Comparison of ENCODE assay signal across 8 mouse cellular contexts in genomic region chr15:85810806-85811521, GRCm38 (mm10). TPM values are rescaled to one million over a fixed set of nuclear protein-coding genes. Genes with fewer than 3 reads are reported as not detected.
DNase-seq lines count a peak whose midpoint lies in the region; ATAC-seq and TF ChIP-seq lines count a peak whose summit lies in the region.

No protein-coding gene starts in this region.

- peak overlapping the region; percentile 82 for H3K4me2 ChIP-seq in heart, embryonic 14.5 days (ENCODE audit: low read length)
- H3K4me2 ChIP-seq in midbrain, postnatal 0 days (ENCODE audit: low read depth, low read length, poor library complexity, severe bottlenecking) = peak overlapping the region; percentile 58

- peaks cover 5% of the 10 kb centered on the region; the same call in 1 of the 2 replicates for H3K4me1 ChIP-seq in bone marrow macrophage, adult 2 months (ENCODE audit: control insufficient read depth, insufficient read depth, low read length)
- H3K4me1 ChIP-seq in heart, embryonic 14.5 days (ENCODE audit: control insufficient read depth in 2 of 2, insufficient read depth in 2 of 2, low read length in 2 of 2) = peaks cover 4 to 11% of the 10 kb centered on the region in 2 experiments
- peaks cover 8% of the 10 kb centered on the region for H3K4me1 ChIP-seq in liver, adult 2 months (ENCODE audit: control insufficient read depth, insufficient read depth, low read length)
- H3K4me1 ChIP-seq in midbrain, postnatal 0 days (ENCODE audit: insufficient read depth, low read length) = peaks cover 6% of the 10 kb centered on the region; the same call in 1 of the 2 replicates

- peak overlapping the region; percentile 23 for H3K27ac ChIP-seq in bone marrow macrophage, adult 2 months (ENCODE audit: insufficient read depth, low read depth, low read length)
- peak overlapping the region; percentile 94 to 98 for H3K27ac ChIP-seq in heart, embryonic 14.5 days (replicated peaks in 1 of 2; ENCODE audit: control insufficient read depth in 1 of 2, insufficient read depth in 1 of 2, low read depth in 2 of 2, low read length in 2 of 2)
- H3K27ac ChIP-seq in liver, adult 2 months (replicated peaks; ENCODE audit: insufficient read depth, low read depth, low read length) = peak overlapping the region; percentile 75
- H3K27ac ChIP-seq in midbrain, postnatal 0 days (ENCODE audit: low read depth, low read length) = peak overlapping the region; percentile 95

- H3K4me3 ChIP-seq in bone marrow macrophage, adult 2 months (ENCODE audit: insufficient read depth, low read length) = peak overlapping the region; percentile 70
- H3K4me3 ChIP-seq in heart, embryonic 14.5 days (ENCODE audit: control insufficient read depth in 1 of 2, insufficient read depth in 1 of 2, low read depth in 1 of 2, low read length in 2 of 2) = peak overlapping the region; percentile 76 to 78
- peak overlapping the region; percentile 82 for H3K4me3 ChIP-seq in liver, adult 2 months (ENCODE audit: insufficient read depth, low read depth, low read length)
- peak overlapping the region; percentile 71 for H3K4me3 ChIP-seq in midbrain, postnatal 0 days (ENCODE audit: low read depth, low read length)

- TF ChIP-seq POLR2A in bone marrow macrophage, adult 2 months (IDR thresholded peaks at IDR 0.05; ENCODE audit: borderline replicate concordance, low read depth, low read length) = no peak
- no peak for TF ChIP-seq POLR2A in liver, adult 2 months (IDR thresholded peaks at IDR 0.05; ENCODE audit: extremely low read depth, insufficient read depth, low read length)

- no peak for TF ChIP-seq CTCF in bone marrow macrophage, adult 2 months (IDR thresholded peaks at IDR 0.05; ENCODE audit: low read depth, low read length)
- peak; percentile 19 for TF ChIP-seq CTCF in liver, adult 2 months (IDR thresholded peaks at IDR 0.05; ENCODE audit: low read depth, low read length)
- TF ChIP-seq CTCF in midbrain, postnatal 0 days (IDR thresholded peaks at IDR 0.05) = peak; percentile 40; the same call in 1 of the 2 replicates

- DNase-seq in kidney, postnatal 14 days = peak; percentile 46
- DNase-seq in liver, adult 2 months (ENCODE audit: extremely low read depth, low read depth, low spot score) = peak; percentile 78
- peak; percentile 62 for DNase-seq in midbrain, postnatal 0 days (ENCODE audit: low spot score)
- peak; percentile 24 for DNase-seq in urinary bladder, postnatal 25 days (ENCODE audit: low spot score)

- H3K36me3 ChIP-seq in heart, embryonic 14.5 days (ENCODE audit: control insufficient read depth, insufficient read depth, low read length) = peaks cover 8% of the 10 kb centered on the region; the same call in 1 of the 2 replicates
- 0 out of 2 replicates have a peak, but pooled peaks cover under 1% of the 10 kb centered on the region for H3K36me3 ChIP-seq in liver, adult 2 months (ENCODE audit: control insufficient read depth, insufficient read depth, low read length)
- no peaks in the 10 kb centered on the region for H3K36me3 ChIP-seq in midbrain, postnatal 0 days (ENCODE audit: insufficient read depth, low read length)

- H3K79me2 ChIP-seq in liver, adult 2 months (ENCODE audit: control insufficient read depth, insufficient read depth, low read length) = no peaks in the 10 kb centered on the region

- ATAC-seq in CD4-positive, CD25-positive, alpha-beta regulatory T cell, adult 4 months = peak; percentile 61
- peak; percentile 82 for ATAC-seq in erythroid progenitor cell, adult 5-6 weeks (replicated peaks; ENCODE audit: low FRiP score, poor library complexity, severe bottlenecking)
- ATAC-seq in heart, embryonic 14.5 days (ENCODE audit: insufficient number of reproducible peaks, insufficient read depth, low FRiP score, low read depth) = peak; percentile 84
- peak; percentile 81 for ATAC-seq in midbrain, postnatal 0 days (ENCODE audit: low FRiP score)

- no peaks in the 10 kb centered on the region for H3K27me3 ChIP-seq in heart, embryonic 14.5 days (ENCODE audit: control insufficient read depth, insufficient read depth, low read length)
- H3K27me3 ChIP-seq in liver, adult 2 months (ENCODE audit: control insufficient read depth, insufficient read depth, low read length) = no peaks in the 10 kb centered on the region
- no peaks in the 10 kb centered on the region for H3K27me3 ChIP-seq in midbrain, postnatal 0 days (ENCODE audit: insufficient read depth, low read length)

- H3K9me3 ChIP-seq in heart, embryonic 14.5 days (ENCODE audit: control insufficient read depth, low read length) = no peaks in the 10 kb centered on the region
- no peaks in the 10 kb centered on the region for H3K9me3 ChIP-seq in midbrain, postnatal 0 days (ENCODE audit: low read length)

- 2% methylated on average over 35 of the region's 36 CpGs for WGBS in heart, embryonic 14.5 days
- WGBS in liver, adult 2 months = under 1% methylated on average over 36 of the region's 36 CpGs
- 4% methylated on average over 36 of the region's 36 CpGs for WGBS in midbrain, postnatal 0 days

- H3K9ac ChIP-seq in heart, embryonic 14.5 days (ENCODE audit: low read length) = peak overlapping the region; percentile 92
- H3K9ac ChIP-seq in liver, adult 2 months (ENCODE audit: low read depth, low read length) = peak overlapping the region; percentile 79
- peak overlapping the region; percentile 87 for H3K9ac ChIP-seq in midbrain, postnatal 0 days (replicated peaks; ENCODE audit: low read length, poor library complexity, severe bottlenecking)

RNA-seq across cellular contexts. Expression of gene Cdpf1, which starts 0.5 kb away (rescaled TPM):
- polyA plus RNA-seq in CD4-positive, CD25-positive, alpha-beta regulatory T cell, adult 4 months (2017; shearing (Covaris generic)) = 10 to 100 TPM; 43.6 to 52.3 TPM
- polyA plus RNA-seq in bone marrow macrophage, adult 2 months (2012; ENCODE audit: insufficient read depth, insufficient read length, missing spikeins) = 13.8 and 17.9 TPM in 2 replicates
- total RNA-seq in erythroid progenitor cell, adult 5-6 weeks (2015; ENCODE audit: low replicate concordance) = 4.6 TPM in 1 of 2 replicates, not detected in the other
- 3.2 and 5.8 TPM in 2 replicates for total RNA-seq in erythroid progenitor cell, adult 5-6 weeks (2017; ENCODE audit: low replicate concordance)
- 47.7 and 53.5 TPM in 2 replicates for polyA plus RNA-seq in heart, embryonic 14.5 days (2014; fragmentation: Nextera tagmentation; extraction: Ambion mirVana)
- total RNA-seq in liver, adult 2 months (2014; rRNA removed) = 10.1 and 11.6 TPM in 2 replicates
- polyA plus RNA-seq in liver, adult 2 months (2012; rRNA removed) = 18.3 and 19.6 TPM in 2 replicates
- total RNA-seq in midbrain, postnatal 0 days (2014; rRNA removed) = 16.2 and 31.7 TPM in 2 replicates
- polyA plus RNA-seq in midbrain, postnatal 0 days (2015; fragmentation: Nextera tagmentation; extraction: Ambion mirVana) = 22.8 and 23.0 TPM in 2 replicates

RNA-seq across cellular contexts. Expression of gene Pkdrej, which starts 10.6 kb away (rescaled TPM):
- not detected for polyA plus RNA-seq in CD4-positive, CD25-positive, alpha-beta regulatory T cell, adult 4 months (2017; shearing (Covaris generic))
- not detected in 2 replicates for polyA plus RNA-seq in bone marrow macrophage, adult 2 months (2012; ENCODE audit: insufficient read depth, insufficient read length, missing spikeins)
- total RNA-seq in erythroid progenitor cell, adult 5-6 weeks (2015; ENCODE audit: low replicate concordance) = not detected in 2 replicates
- not detected in 2 replicates for total RNA-seq in erythroid progenitor cell, adult 5-6 weeks (2017; ENCODE audit: low replicate concordance)
- polyA plus RNA-seq in heart, embryonic 14.5 days (2014; fragmentation: Nextera tagmentation; extraction: Ambion mirVana) = 0.28 and 0.66 TPM in 2 replicates
- under 0.01 and 0.09 TPM in 2 replicates for total RNA-seq in liver, adult 2 months (2014; rRNA removed)
- 0.01 TPM in 2 replicates for polyA plus RNA-seq in liver, adult 2 months (2012; rRNA removed)
- 0.33 and 0.57 TPM in 2 replicates for total RNA-seq in midbrain, postnatal 0 days (2014; rRNA removed)
- 0.06 and 0.16 TPM in 2 replicates for polyA plus RNA-seq in midbrain, postnatal 0 days (2015; fragmentation: Nextera tagmentation; extraction: Ambion mirVana)

RNA-seq across cellular contexts. Expression of gene Ttc38, which starts 21.1 kb away (rescaled TPM):
- 10 to 100 TPM; 17.6 to 22.4 TPM for polyA plus RNA-seq in CD4-positive, CD25-positive, alpha-beta regulatory T cell, adult 4 months (2017; shearing (Covaris generic))
- polyA plus RNA-seq in bone marrow macrophage, adult 2 months (2012; ENCODE audit: insufficient read depth, insufficient read length, missing spikeins) = 11.5 and 12.6 TPM in 2 replicates
- total RNA-seq in erythroid progenitor cell, adult 5-6 weeks (2015; ENCODE audit: low replicate concordance) = 0.42 and 1.1 TPM in 2 replicates
- 2.0 and 5.9 TPM in 2 replicates for total RNA-seq in erythroid progenitor cell, adult 5-6 weeks (2017; ENCODE audit: low replicate concordance)
- 4.1 and 4.2 TPM in 2 replicates for polyA plus RNA-seq in heart, embryonic 14.5 days (2014; fragmentation: Nextera tagmentation; extraction: Ambion mirVana)
- 52.4 and 59.5 TPM in 2 replicates for total RNA-seq in liver, adult 2 months (2014; rRNA removed)
- polyA plus RNA-seq in liver, adult 2 months (2012; rRNA removed) = 19.1 and 37.2 TPM in 2 replicates
- 3.8 and 19.1 TPM in 2 replicates for total RNA-seq in midbrain, postnatal 0 days (2014; rRNA removed)
- 2.2 and 3.1 TPM in 2 replicates for polyA plus RNA-seq in midbrain, postnatal 0 days (2015; fragmentation: Nextera tagmentation; extraction: Ambion mirVana)

RNA-seq across cellular contexts. Expression of gene Gtse1, which starts 48.6 kb away (rescaled TPM):
- 1 to 10 TPM; 3.0 to 7.1 TPM for polyA plus RNA-seq in CD4-positive, CD25-positive, alpha-beta regulatory T cell, adult 4 months (2017; shearing (Covaris generic))
- 11.3 and 12.1 TPM in 2 replicates for polyA plus RNA-seq in bone marrow macrophage, adult 2 months (2012; ENCODE audit: insufficient read depth, insufficient read length, missing spikeins)
- total RNA-seq in erythroid progenitor cell, adult 5-6 weeks (2015; ENCODE audit: low replicate concordance) = 53.0 and 55.3 TPM in 2 replicates
- 71.8 and 75.2 TPM in 2 replicates for total RNA-seq in erythroid progenitor cell, adult 5-6 weeks (2017; ENCODE audit: low replicate concordance)
- polyA plus RNA-seq in heart, embryonic 14.5 days (2014; fragmentation: Nextera tagmentation; extraction: Ambion mirVana) = 18.9 and 21.8 TPM in 2 replicates
- total RNA-seq in liver, adult 2 months (2014; rRNA removed) = 0.28 and 0.67 TPM in 2 replicates
- 0.33 and 0.55 TPM in 2 replicates for polyA plus RNA-seq in liver, adult 2 months (2012; rRNA removed)
- total RNA-seq in midbrain, postnatal 0 days (2014; rRNA removed) = 2.4 and 3.2 TPM in 2 replicates
- polyA plus RNA-seq in midbrain, postnatal 0 days (2015; fragmentation: Nextera tagmentation; extraction: Ambion mirVana) = 1.8 and 1.9 TPM in 2 replicates

Comparison
In these comparisons a context has a peak if more than half of its experiments do, and no peak if none do; other contexts are left out.
1. Peak in every context shown above with its lines: DNase-seq, ATAC-seq, H3K4me3 ChIP-seq and H3K27ac ChIP-seq.
2. H3K27ac ChIP-seq: peak in every context shown above with its lines; median percentile 96 in heart, embryonic 14.5 days; 95 in midbrain, postnatal 0 days; 75 in liver, adult 2 months; 23 in bone marrow macrophage, adult 2 months.
3. DNase-seq: peak in every context shown above with its lines; median percentile 78 in liver, adult 2 months; 62 in midbrain, postnatal 0 days; 46 in kidney, postnatal 14 days; 24 in urinary bladder, postnatal 25 days.